Mouse (Mus musculus): Measurements from ENCODE around the gene Tfap2e. TPM values are rescaled to one million over a fixed set of nuclear protein-coding genes. Genes with fewer than 3 reads are reported as not detected.

The Tfap2e gene
- not detected for polyA plus RNA-seq (2014; fragmentation: Illumina TruSeq; extraction: RNeasy Lipid Tissue Mini Kit (QIAGEN cat#74804); ENCODE audit: insufficient read depth, low read depth, low replicate concordance)

GRCm38 (mm10) chr4:126736001-126736414, at the start of gene Tfap2e:
Tfap2e (minus strand) TSS chr4:126736240.

GRCm38 (mm10) chr4:126753268-126754230, 17.5 kb upstream of the Tfap2e start, which contains the start of the genes Ncdn and AU040320:
Ncdn (minus strand) TSS chr4:126753438.
AU040320 (plus strand) TSS chr4:126753544.

GRCm38 (mm10) chr4:126677054-126678003, 58.7 kb downstream of the Tfap2e start, which contains the start of gene Psmb2:
Psmb2 (plus strand) TSS chr4:126677630.

Other genes with a start within 250 kb of the Tfap2e start
- 3.3 TPM for gene Ago4, start 202.8 kb downstream of the Tfap2e start, polyA plus RNA-seq (2014; fragmentation: Illumina TruSeq; extraction: RNeasy Lipid Tissue Mini Kit (QIAGEN cat#74804); ENCODE audit: insufficient read depth, low read depth, low replicate concordance)
- gene Clspn, start 179.3 kb downstream of the Tfap2e start, polyA plus RNA-seq (2014; fragmentation: Illumina TruSeq; extraction: RNeasy Lipid Tissue Mini Kit (QIAGEN cat#74804); ENCODE audit: insufficient read depth, low read depth, low replicate concordance): 0.30 TPM
- 11.2 TPM for gene 5730409E04Rik, start 126.4 kb downstream of the Tfap2e start, polyA plus RNA-seq (2014; fragmentation: Illumina TruSeq; extraction: RNeasy Lipid Tissue Mini Kit (QIAGEN cat#74804); ENCODE audit: insufficient read depth, low read depth, low replicate concordance)
- gene Psmb2, start 58.6 kb downstream of the Tfap2e start, polyA plus RNA-seq (2014; fragmentation: Illumina TruSeq; extraction: RNeasy Lipid Tissue Mini Kit (QIAGEN cat#74804); ENCODE audit: insufficient read depth, low read depth, low replicate concordance): 133 TPM
- gene Ncdn, start 17.2 kb upstream of the Tfap2e start, polyA plus RNA-seq (2014; fragmentation: Illumina TruSeq; extraction: RNeasy Lipid Tissue Mini Kit (QIAGEN cat#74804); ENCODE audit: insufficient read depth, low read depth, low replicate concordance): 8.6 TPM
- gene AU040320, start 17.3 kb upstream of the Tfap2e start, polyA plus RNA-seq (2014; fragmentation: Illumina TruSeq; extraction: RNeasy Lipid Tissue Mini Kit (QIAGEN cat#74804); ENCODE audit: insufficient read depth, low read depth, low replicate concordance): 12.1 TPM
- 5.0 TPM for gene Zmym4, start 231.9 kb upstream of the Tfap2e start, polyA plus RNA-seq (2014; fragmentation: Illumina TruSeq; extraction: RNeasy Lipid Tissue Mini Kit (QIAGEN cat#74804); ENCODE audit: insufficient read depth, low read depth, low replicate concordance)